Mouse (Mus musculus) left cerebral cortex, adult 8-10 months (tissue): ENCODE results near the gene Sh3glb2. TPM values are rescaled to one million over a fixed set of nuclear protein-coding genes. Genes with fewer than 3 reads are reported as not detected.

ENCODE experiments used
- DNase-seq, 2 experiments: peaks; one replicate each; pipeline ENCODE4 v3.0.0; 2022; ENCODE audit warnings: low spot score in 2 of 2
- total RNA-seq, 4 experiments: library from RNA; stranded (reverse); gene quantifications; 2 replicates each; pipeline ENCODE4 v1.2.4; 2022

Gene Sh3glb2
- total RNA-seq: 100 to 1,000 TPM; 279 to 301 (median 286) TPM

DNA sequence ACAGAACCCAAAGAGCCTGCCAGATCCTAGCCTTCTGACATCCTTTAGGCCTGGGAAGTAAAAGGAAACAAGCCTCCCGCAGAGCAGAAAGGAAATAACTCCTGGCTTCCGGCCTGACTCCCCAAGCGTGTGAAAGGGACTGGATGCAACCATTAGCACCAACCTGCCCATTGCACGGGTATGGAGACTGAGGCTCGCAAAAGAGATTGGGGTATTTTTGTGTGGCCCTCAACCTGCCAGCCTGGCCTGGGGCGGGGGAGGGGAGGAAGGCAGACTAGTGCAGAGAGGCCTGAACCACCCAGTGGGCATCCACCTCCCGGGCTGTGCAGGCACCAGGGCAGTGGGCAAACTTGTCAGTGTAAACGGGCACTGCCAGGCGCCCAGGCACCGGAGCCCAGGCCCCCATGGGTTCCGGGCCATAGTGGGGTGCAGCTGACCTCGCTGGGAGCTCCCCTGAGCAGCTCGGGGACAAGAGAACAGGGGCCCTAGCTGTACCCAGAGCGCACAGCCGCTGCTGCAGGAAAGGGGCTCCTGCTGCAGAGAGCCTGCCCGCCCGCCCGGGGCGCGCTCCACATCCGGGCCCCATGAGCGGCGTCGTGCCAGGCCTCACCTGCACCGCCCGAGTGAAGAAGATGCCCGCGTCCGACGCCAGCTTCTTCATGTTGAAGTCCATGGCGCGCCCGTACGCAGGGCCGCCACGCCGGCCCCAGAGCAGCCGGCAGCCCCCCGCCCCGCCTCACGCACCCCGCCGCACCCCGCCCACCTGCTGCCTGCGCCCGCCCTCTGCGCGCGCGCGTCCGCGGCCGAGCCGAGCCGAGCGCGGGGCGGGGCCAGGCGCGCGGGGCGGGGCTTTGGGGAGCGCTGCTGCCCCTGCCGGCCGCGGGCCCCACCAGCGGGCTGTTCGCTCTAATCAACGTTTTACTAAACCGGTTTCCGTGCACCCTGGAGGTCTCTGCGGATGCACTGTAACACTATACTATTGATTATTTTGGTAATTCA lies at the start of gene Sh3glb2:
Sh3glb2 (minus strand) TSS at position 805 of the 999 bp plus-strand sequence.
- peak; percentile 60 to 69 for DNase-seq

DNA sequence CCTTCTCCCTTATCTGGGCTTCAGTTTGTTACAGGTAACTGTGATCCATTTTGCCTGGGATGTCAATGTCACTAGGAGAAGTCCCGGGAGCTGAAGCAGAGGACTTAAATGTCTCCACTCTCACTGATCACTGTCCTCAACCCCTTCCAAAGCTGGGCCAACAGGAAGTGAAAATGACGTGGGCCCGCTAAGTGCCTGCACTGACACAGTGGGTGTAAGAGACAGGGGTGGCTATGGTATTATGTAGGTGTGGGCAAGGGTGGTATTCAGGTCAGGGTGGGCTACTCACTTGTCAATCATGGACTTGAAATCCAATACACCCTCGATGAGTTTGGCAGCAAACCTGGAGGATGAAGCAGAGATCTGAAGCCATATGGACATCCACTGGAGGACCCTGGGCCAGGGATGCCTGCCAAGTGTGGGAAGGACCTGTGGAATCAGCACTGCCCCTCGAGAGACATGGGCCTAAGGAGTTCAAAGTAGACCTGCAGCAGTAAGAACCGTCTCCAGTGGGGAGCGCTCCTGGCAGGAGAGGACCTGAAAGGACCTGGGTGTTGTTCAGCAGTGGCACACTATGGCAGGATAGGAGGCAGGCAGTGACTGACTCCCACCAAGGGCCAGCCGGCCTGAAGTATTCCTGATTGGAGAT lies 49.4 kb upstream of the Sh3glb2 start:
- peak in 1 of 2 experiments; percentile 21 for DNase-seq

DNA sequence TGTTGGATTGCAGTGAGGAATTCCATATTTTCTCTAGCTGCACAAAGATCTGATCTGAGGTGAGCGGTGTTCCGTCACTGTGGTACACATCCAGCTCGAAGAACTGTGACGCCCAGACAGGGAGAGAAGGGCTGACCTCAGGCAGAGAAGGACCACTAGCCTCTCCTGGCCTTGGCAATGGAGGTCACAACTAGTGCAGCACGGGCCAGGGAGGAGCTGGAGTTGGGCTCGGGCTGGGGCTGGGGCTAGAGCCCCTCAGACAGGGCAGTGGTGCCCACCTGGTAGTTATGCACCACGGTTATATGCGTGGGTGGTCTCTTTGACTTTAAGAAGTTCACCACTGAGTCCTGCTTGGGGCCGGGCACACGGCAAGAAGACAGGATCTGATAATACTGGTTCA lies 48.6 kb upstream of the Sh3glb2 start:
- DNase-seq: no peak

DNA sequence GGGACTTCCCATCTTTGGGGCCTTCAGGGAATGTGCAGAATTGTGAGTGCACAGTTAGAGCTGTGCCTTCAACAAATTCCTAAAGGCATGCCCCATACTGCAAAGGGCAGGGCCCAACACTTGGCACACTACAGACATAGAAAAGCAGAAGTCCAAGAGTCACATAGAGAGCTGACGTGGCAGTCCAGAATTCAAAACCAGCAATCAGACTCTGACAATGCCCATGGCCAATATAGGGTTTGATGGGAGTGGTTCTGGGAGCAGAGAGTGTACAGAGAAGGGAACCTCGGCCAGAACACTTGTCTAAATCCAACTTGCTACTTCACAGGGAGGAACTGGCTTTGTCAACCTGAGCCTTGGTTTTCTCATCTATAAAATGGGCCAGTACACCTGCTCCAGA lies 48.1 kb upstream of the Sh3glb2 start:
- no peak for DNase-seq

DNA sequence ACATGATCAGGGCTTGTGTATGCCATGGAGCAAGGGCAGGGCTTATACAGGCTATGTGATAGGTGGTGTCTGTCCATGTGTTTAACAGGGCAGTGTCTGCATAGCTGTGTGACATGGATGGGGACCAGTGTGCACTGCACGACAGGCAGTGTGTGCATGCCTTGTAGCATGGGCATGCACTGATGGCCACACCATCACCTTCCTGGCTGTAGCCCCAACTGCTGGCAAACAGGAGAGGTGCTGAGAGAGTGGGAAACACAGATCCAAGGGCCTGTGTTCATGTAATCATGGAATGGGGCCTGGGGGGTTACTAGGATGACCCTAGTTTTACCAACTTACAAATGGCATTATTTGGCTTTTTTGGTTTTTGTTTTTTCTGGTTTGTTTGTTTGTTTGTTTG lies 44.7 kb upstream of the Sh3glb2 start:
- DNase-seq: no peak

GRCm38 (mm10) chr2:30402843-30403242 lies 43.7 kb upstream of the Sh3glb2 start:
- no peak for DNase-seq

DNA sequence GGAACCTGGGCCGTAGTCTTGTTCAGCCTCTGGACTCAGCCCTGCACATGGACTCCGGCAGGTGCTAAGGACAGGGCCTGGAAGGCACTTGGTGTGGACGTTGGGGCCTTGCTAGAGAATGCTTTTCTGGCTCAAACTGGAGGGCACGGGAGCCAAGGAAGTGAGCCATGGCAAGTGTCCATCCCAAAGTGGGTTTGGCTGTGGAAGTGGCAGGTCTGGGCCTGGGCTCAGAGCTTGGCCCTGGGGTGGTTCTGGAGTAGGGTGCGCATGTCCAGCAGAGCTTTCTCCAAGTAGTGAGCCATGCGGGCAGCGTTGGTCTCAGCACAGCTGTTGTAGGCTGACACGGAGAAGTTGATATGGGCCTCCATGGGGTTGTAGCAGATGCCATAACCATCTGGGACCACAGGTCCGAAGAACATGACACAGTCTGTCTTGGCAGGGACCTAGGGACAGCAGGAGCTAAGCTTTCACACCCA lies 43.3 kb upstream of the Sh3glb2 start:
- no peak for DNase-seq

DNA sequence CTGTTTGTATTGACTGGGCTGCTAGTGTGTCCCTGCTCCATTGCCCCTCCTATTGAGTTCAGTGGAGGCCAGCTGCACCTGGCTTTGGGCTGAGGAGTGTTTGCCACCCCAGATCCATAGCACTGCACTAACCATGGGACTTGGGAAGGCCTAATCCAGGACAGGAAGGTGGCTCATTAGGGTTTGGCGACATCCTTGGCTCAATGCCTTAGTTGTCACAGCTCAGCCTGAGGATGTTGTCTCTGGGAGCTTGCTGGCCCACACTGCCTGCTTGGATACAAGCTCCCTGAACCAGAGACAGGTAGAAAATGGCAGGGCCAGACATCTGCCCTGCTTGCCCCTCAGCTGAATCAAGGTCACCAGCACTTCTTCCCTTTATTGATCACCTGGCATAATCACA lies 42.4 kb upstream of the Sh3glb2 start:
- no peak for DNase-seq

DNA sequence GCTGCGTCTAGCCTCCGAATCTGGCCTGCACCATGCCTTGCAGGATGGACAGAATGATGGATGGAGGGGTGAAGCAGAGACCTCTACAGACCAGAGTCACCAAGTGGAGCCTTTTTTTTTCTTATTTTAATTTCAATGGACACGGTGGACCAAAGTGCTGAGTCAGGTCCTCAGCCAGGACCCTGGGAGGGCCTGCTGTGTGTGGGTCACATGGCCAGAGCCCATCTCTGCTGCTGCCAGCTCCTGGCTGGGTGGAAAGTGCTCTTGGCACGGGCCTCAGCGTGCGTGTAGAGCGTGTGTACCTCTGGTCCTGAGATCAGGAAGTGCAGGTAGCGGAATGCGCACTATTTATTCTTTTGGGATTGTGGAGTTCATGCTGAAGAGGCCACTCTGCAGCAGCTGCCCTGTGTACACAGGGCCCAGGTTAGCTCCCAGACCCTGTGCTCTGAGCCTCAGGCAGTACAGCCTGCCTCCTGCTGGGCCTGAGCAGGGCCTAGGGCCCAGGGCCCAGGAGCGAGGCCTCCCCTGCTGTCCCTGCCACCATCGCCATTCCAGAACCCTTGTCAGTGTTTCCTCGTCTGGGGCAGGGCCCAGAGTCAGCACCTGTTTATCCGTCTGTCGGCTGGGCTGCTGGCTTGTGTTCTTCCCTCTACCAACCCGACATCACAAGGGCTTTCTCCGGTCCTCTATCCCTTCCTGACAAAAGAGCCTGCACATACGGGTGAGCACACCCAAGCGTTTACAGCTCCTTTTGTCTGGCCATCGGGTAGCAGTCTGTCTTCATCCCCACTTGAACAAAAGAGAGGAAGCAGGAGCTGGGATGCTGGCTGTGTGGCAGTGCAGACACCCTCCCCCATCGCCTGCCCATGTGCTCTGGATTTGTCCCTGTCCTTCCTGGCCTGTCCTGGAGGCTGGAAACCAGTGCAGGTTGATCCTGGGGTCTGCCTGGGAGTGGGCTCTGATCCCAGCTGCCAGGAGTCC lies 40.3 kb upstream of the Sh3glb2 start:
- DNase-seq: no peak

DNA sequence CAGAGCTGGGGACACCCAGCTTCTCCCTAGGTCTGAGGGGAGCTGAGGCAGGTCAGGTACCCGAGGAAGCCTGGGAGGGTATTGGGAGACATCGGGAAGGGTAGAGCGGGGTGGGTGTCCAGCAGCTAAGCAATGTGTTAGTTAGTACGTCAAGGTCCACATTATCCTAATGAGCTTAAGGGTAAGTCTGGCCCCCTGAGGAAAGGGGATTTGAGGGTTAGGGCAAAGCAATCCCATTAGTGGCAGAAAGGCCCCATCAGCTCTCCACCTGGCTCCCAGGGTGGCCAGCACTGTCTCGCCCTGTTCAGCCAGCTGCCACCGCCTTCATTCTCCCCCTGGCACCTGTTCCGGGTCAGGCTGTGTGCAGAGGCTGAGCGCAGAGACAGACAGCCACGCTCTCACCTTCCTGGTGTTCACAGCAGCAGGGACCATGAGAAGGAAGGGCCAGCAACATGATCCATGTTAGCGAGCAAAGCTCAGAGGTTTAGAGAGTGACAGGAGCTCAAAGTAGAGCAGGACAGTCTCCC lies 38.9 kb upstream of the Sh3glb2 start:
- DNase-seq: no peak

- DNase-seq: no peak
Observed at GRCm38 (mm10) chr2:30396246-30396645, 37.1 kb upstream of the Sh3glb2 start.

- no peak for DNase-seq
Observed at GRCm38 (mm10) chr2:30395757-30396156, 36.6 kb upstream of the Sh3glb2 start.

DNA sequence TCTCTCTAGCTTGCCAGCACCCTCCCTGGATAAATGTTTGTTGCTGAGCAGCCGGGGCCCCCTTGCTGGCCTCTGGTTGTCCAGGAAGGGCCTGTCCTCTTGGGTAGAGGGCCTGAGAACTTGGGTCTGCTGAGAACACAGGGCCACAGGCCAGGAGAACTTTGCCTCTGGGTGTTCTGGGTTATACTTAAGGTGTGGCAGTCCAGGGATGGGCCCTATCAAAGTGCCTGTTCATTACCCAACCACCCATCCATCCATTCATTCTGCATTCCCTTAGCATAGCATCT lies 34.2 kb upstream of the Sh3glb2 start:
- no peak for DNase-seq

DNA sequence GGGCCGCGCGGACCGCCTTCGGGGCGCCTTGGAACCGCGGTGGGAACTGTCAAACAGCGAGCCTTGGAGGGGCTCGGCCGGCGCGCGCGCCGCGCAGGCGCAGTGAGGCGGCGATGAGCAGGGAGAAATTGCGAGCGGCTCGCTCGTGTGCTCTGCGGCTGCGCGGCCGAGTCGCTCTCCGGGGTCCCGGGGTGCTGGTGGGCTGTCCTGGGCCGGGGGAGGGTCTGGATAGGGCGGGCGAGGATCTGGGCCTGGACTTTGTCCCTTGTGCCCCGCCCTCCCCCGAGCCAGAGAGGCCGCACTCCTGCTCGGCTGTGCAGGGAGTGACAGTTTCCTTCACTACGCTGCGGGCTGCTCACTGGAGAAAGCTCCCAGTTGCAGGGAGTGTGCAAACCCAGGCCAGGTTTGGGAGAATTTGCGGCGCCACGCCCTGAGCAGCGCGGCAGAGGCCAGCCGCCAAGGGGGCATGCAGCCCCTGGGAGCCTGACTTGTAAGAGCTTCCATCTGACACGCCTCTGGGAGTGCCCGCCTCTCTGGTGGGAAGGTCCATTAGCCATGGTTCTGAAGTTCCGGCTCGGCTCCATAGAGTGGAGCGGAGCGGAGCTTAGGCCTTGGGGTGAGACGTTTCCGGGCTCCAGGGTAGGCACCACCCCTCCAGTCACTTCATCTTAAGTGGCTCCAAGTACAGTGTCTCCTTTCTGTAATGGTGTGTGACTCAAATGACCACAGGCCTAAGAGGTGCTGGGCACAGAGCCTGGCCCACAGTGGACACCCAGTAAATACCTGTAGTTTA lies 33.6 kb upstream of the Sh3glb2 start:
- DNase-seq: peak; percentile 48 to 64

DNA sequence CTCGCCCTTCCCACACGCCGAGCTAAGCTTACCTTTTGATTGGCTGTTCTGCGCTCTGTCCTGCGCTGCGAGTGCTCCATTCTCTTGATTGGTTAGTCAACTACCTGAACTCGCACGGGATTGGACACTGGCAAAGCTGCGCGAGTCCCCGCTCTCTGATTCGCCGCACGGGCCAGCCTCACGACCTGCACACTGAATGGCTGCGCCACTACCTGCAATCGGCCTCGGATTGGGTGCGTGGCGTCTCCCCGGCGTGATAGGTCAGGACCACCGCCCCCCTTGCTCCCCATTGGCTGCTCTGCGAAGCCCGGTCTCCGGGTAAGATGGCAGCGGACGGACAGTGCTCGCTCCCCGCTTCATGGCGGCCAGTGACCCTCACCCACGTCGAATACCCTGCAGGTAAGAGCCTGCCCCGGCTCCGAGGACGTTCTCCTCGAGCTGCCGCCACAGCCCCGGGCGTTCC lies 33.0 kb upstream of the Sh3glb2 start, which contains the start of gene Dolpp1:
Dolpp1 (plus strand) TSS at position 141 of the 463 bp plus-strand sequence.
- DNase-seq: peak; percentile 92 to 99

GRCm38 (mm10) chr2:30389000-30389399 lies 29.9 kb upstream of the Sh3glb2 start:
- DNase-seq: no peak

DNA sequence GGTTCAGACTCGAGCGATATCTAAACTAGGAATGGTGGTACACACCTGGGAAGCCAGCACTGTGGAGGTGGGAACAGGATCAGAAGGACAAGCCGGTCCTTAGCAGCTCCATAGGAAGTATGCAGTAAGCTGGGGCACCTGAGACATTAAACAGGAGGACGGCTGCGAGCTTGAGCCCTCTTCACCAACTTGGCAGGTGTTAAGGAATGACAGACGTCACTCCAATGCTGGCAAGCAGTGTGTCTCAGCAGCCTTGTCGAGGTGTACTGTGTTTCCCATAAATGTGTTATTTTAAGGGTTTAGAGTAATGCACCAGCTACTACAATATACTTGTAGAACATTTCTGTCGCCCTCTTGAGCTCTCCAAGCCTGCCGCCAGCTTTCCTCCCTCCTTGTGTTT lies 27.8 kb upstream of the Sh3glb2 start:
- DNase-seq: no peak

GRCm38 (mm10) chr2:30385591-30385990 lies 26.5 kb upstream of the Sh3glb2 start:
- no peak for DNase-seq

- no peak for DNase-seq
Observed at GRCm38 (mm10) chr2:30384814-30385213, 25.7 kb upstream of the Sh3glb2 start.

DNA sequence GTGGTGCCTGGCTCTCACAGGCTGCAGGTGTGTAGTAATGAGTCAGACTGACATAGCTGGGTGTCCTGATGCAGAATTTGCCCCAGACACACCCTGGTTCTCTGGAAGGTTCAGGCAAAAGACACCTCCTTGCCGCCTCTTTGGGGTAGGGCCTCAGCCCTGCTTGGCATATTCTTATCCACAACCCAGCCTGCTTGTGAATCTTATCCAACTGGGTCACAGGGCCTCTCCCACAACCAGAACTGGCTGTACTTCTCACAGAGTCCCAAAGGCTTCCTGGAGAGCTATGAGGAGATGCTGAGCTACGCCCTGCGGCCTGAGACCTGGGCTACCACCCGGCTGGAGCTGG lies 22.2 kb upstream of the Sh3glb2 start:
- no peak for DNase-seq
